Mouse (Mus musculus): ENCODE measurements around the gene A1bg. TPM values are rescaled to one million over a fixed set of nuclear protein-coding genes. Genes with fewer than 3 reads are reported as not detected.

A1bg gene
- not detected in 2 replicates for polyA plus RNA-seq (2012; rRNA removed)

GRCm38 (mm10) chr15:60922912-60923311, at the start of gene A1bg:
Gene A1bg (minus strand): TSS chr15:60923012.

GRCm38 (mm10) chr15:60853231-60853999, 69.4 kb downstream of the A1bg start, which contains the start of gene Fam84b:
Gene Fam84b (minus strand): TSS chr15:60853778.

Other genes with a start within 250 kb of the A1bg start
- gene Fam84b, start 69.2 kb downstream of the A1bg start, polyA plus RNA-seq (2012; rRNA removed) = 7.5 and 9.8 TPM in 2 replicates